Mouse (Mus musculus) CH12.LX (cell line): Measurements from ENCODE around the gene Henmt1. TPM values are rescaled to one million over a fixed set of nuclear protein-coding genes. Genes with fewer than 3 reads are reported as not detected.

Experiments used
- DNase-seq: peaks from one replicate; pipeline ENCODE4 v3.0.0-alpha.2; 2013; ENCODE audit errors: extremely low read depth
- H3K27ac ChIP-seq: 2 replicates; pipeline ENCODE4 v1.5.1; 2012; ENCODE audit warnings: low read depth, mild to moderate bottlenecking, control low read depth, moderate library complexity; ENCODE audit not compliant: insufficient read depth
- H3K27me3 ChIP-seq: replicated peaks from 2 replicates; pipeline ENCODE3; 2012; ENCODE audit warnings: inconsistent platforms
- H3K36me3 ChIP-seq, 2 experiments: replicated peaks in 1 of 2; 2 replicates each; pipeline versions ENCODE3 to v1.6.1; 2012; ENCODE audit warnings: inconsistent platforms in 1 of 2, low read length in 1 of 2, mild to moderate bottlenecking in 1 of 2, mixed read lengths in 1 of 2, moderate library complexity in 1 of 2; ENCODE audit not compliant: control insufficient read depth in 1 of 2, insufficient read depth in 1 of 2
- H3K4me1 ChIP-seq, 2 experiments: 2 replicates each; pipeline ENCODE4 v1.6.1; 2012; ENCODE audit warnings: inconsistent platforms in 1 of 2, moderate library complexity in 1 of 2; ENCODE audit not compliant: insufficient read depth in 2 of 2, control insufficient read depth in 1 of 2
- H3K4me2 ChIP-seq: 2 replicates; pipeline ENCODE4 v1.6.1; 2012; ENCODE audit warnings: low read depth, mild to moderate bottlenecking, control low read depth; ENCODE audit not compliant: poor library complexity, insufficient read depth, severe bottlenecking
- H3K4me3 ChIP-seq, 3 experiments: fragments of 150-350 bp in 1 of 3; sonication (generic) in 1 of 3; replicated peaks in 1 of 3; 2 replicates each; pipeline versions ENCODE3 to v1.5.1; 2011 to 2012; ENCODE audit warnings: low read depth in 2 of 3, low read length in 2 of 3, mild to moderate bottlenecking in 2 of 3, moderate library complexity in 2 of 3, control low read depth in 1 of 3, improper control_type of control experiment in 1 of 3, inconsistent platforms in 1 of 3, mixed read lengths in 1 of 3; ENCODE audit not compliant: poor library complexity in 1 of 3
- H3K79me2 ChIP-seq: replicated peaks from 2 replicates; pipeline ENCODE4 v1.6.1; 2012; ENCODE audit warnings: mild to moderate bottlenecking, moderate library complexity; ENCODE audit not compliant: control insufficient read depth, poor library complexity, insufficient read depth, severe bottlenecking; ENCODE audit errors: extremely low read depth
- H3K9ac ChIP-seq: 2 replicates; pipeline ENCODE4 v1.6.1; 2012; ENCODE audit warnings: low read depth, mild to moderate bottlenecking, control low read depth, moderate library complexity; ENCODE audit not compliant: insufficient read depth
- H3K9me3 ChIP-seq: replicated peaks from 2 replicates; pipeline ENCODE3; 2012; ENCODE audit warnings: low read length, inconsistent platforms, mixed read lengths
- BHLHE40 ChIP-seq: IDR thresholded peaks from 2 replicates; pipeline ENCODE4 v1.6.1; 2011; ENCODE audit warnings: mild to moderate bottlenecking, low read depth, low read length, improper control_type of control experiment
- CTCF ChIP-seq, 2 experiments: IDR thresholded peaks in 1 of 2; conservative IDR thresholded peaks in 1 of 2; 2 replicates each; pipeline ENCODE4 v1.5.1; 2011 to 2012; ENCODE audit warnings: low read depth in 2 of 2, low read length in 2 of 2, improper control_type of control experiment in 1 of 2, inconsistent platforms in 1 of 2, mild to moderate bottlenecking in 1 of 2, moderate library complexity in 1 of 2
- EP300 ChIP-seq: IDR thresholded peaks from 2 replicates; pipeline ENCODE4 v1.6.1; 2011; ENCODE audit warnings: low read length, improper control_type of control experiment
- ETS1 ChIP-seq: conservative IDR thresholded peaks from 2 replicates; pipeline ENCODE4 v1.6.1; 2012; ENCODE audit warnings: low read depth, mild to moderate bottlenecking, inconsistent platforms, low read length, improper control_type of control experiment, moderate library complexity
- GABPA ChIP-seq: IDR thresholded peaks from 2 replicates; pipeline ENCODE4 v1.6.1; 2012; ENCODE audit warnings: low read depth, low read length, improper control_type of control experiment, inconsistent platforms; ENCODE audit not compliant: insufficient replicate concordance
- HCFC1 ChIP-seq: IDR thresholded peaks from 2 replicates; pipeline ENCODE4 v1.6.1; 2012; ENCODE audit warnings: low read depth, mild to moderate bottlenecking, inconsistent platforms, low read length, improper control_type of control experiment
- IRF4 ChIP-seq: IDR thresholded peaks from 2 replicates; pipeline ENCODE4 v1.6.1; 2014; ENCODE audit warnings: low read depth, mild to moderate bottlenecking, inconsistent platforms, low read length, improper control_type of control experiment
- JUN ChIP-seq: IDR thresholded peaks from 2 replicates; pipeline ENCODE4 v1.6.1; 2011; ENCODE audit warnings: low read depth, mild to moderate bottlenecking, low read length, improper control_type of control experiment, moderate library complexity; ENCODE audit not compliant: insufficient read depth
- JUND ChIP-seq: conservative IDR thresholded peaks from 2 replicates; pipeline ENCODE4 v1.6.1; 2011; ENCODE audit warnings: low read depth, low read length, improper control_type of control experiment
- KAT2A ChIP-seq: IDR thresholded peaks from 2 replicates; pipeline ENCODE4 v1.6.1; 2012; ENCODE audit warnings: low read length, improper control_type of control experiment, inconsistent platforms; ENCODE audit not compliant: insufficient replicate concordance
- MAFK ChIP-seq: IDR thresholded peaks from 2 replicates; pipeline ENCODE4 v1.6.1; 2011; ENCODE audit warnings: low read length, improper control_type of control experiment; ENCODE audit not compliant: insufficient replicate concordance
- MAX ChIP-seq: IDR thresholded peaks from 2 replicates; pipeline ENCODE4 v1.6.1; 2011; ENCODE audit warnings: low read length, improper control_type of control experiment
- MEF2A ChIP-seq: IDR thresholded peaks from 2 replicates; pipeline ENCODE4 v1.6.1; 2014; ENCODE audit warnings: low read depth, mild to moderate bottlenecking, inconsistent platforms, low read length, improper control_type of control experiment, borderline replicate concordance
- MXI1 ChIP-seq: IDR thresholded peaks from 2 replicates; pipeline ENCODE4 v1.6.1; 2011; ENCODE audit warnings: mild to moderate bottlenecking, low read depth, low read length, improper control_type of control experiment
- NELFE ChIP-seq: IDR thresholded peaks from 2 replicates; pipeline ENCODE4 v1.6.1; 2011; ENCODE audit warnings: low read depth, low read length, improper control_type of control experiment
- POLR2AphosphoS2 ChIP-seq: IDR thresholded peaks from 2 replicates; pipeline ENCODE4 v1.6.1; 2011; ENCODE audit warnings: low read depth, low read length, improper control_type of control experiment
- RAD21 ChIP-seq: IDR thresholded peaks from 2 replicates; pipeline ENCODE4 v1.6.1; 2011; ENCODE audit warnings: low read depth, mild to moderate bottlenecking, low read length, improper control_type of control experiment, moderate library complexity
- SMC3 ChIP-seq: IDR thresholded peaks from 2 replicates; pipeline ENCODE4 v1.6.1; 2011; ENCODE audit warnings: low read depth, low read length, improper control_type of control experiment
- TBP ChIP-seq: conservative IDR thresholded peaks from 2 replicates; pipeline ENCODE4 v1.6.1; 2011; ENCODE audit warnings: low read depth, low read length, improper control_type of control experiment
- TCF12 ChIP-seq: IDR thresholded peaks from 2 replicates; pipeline ENCODE4 v1.6.1; 2014; ENCODE audit warnings: low read depth, mild to moderate bottlenecking, inconsistent platforms, low read length, improper control_type of control experiment
- ZC3H11A ChIP-seq: IDR thresholded peaks from 2 replicates; pipeline ENCODE4 v1.6.1; 2012; ENCODE audit warnings: low read depth, mild to moderate bottlenecking, inconsistent platforms, low read length, improper control_type of control experiment
- ZKSCAN1 ChIP-seq: IDR thresholded peaks from 2 replicates; pipeline ENCODE4 v1.6.1; 2012; ENCODE audit warnings: low read depth, inconsistent platforms, low read length, improper control_type of control experiment, borderline replicate concordance
- ZMIZ1 ChIP-seq: IDR thresholded peaks from 2 replicates; pipeline ENCODE4 v1.6.1; 2012; ENCODE audit warnings: low read depth, mild to moderate bottlenecking, inconsistent platforms, low read length, improper control_type of control experiment
- ZNF384 ChIP-seq: IDR thresholded peaks from 2 replicates; pipeline ENCODE4 v1.6.1; 2012; ENCODE audit warnings: low read depth, low read length, improper control_type of control experiment, inconsistent platforms
- dilution Hi-C: fragments of 300-500 bp; cut with MboI; formaldehyde crosslinking; loops from 2 replicates; pipeline ENCODE4 v1.14.3; 2020; ENCODE audit warnings: low sequenced_read_pairs; ENCODE audit not compliant: extremely low pct_unique_long_range_greater_than_20kb, extremely low pct_ligation_motif_present
- in situ Hi-C: fragments of 300-500 bp; cut with MboI; formaldehyde crosslinking; loops from 3 replicates; pipeline ENCODE4 v1.14.3; 2019; ENCODE audit warnings: low sequenced_read_pairs, low pct_ligation_motif_present, low pct_unique_long_range_greater_than_20kb, mixed read lengths
- polyA plus RNA-seq: library from polyadenylated mRNA; unstranded; fragments of >175 nt; gene quantifications from 2 replicates; pipeline ENCODE4 v1.2.1, GENCODE M21; 2012; ENCODE audit warnings: low read depth; ENCODE audit not compliant: insufficient read length
- total RNA-seq, 2 experiments: library from RNA; depleted of rRNA; stranded (reverse); fragments of 300-350 nt in 1 of 2; fragments of >200 nt in 1 of 2; gene quantifications; 2 replicates each; pipeline ENCODE4 v1.2.3; 2012 to 2014

The Henmt1 gene
- total and polyA plus RNA-seq, 3 experiments = not detected

DNA sequence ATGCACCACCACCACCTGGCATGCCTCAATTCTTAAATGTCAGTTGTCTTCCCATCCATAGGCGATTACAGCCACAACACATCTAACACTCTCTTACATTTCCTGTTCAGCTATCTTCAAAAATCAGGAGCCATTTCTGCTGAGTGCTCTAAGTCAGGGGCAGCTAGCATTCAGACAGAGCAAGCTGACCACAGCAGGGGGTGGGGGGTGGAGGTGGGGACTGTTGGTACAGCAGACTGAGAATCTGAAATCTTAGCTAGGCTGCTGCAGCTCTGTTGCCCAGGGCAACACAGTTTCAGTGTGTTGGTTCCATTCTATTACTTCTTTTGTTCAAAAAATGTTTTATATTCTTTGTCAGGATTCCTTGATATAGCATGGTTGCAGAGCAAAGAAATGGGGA is 46.9 kb downstream of the Henmt1 start:
- H3K9ac ChIP-seq = no peak overlapping the region
- H3K36me3 ChIP-seq = peaks cover 0 to 24% of the 10 kb centered on the region in 2 experiments
- H3K4me1 ChIP-seq = no peaks in the 10 kb centered on the region
- H3K9me3 ChIP-seq = no peaks in the 10 kb centered on the region
- H3K27me3 ChIP-seq = no peaks in the 10 kb centered on the region
- no peaks in the 10 kb centered on the region for H3K79me2 ChIP-seq
- in situ Hi-C loops = no loop called here
- H3K4me2 ChIP-seq = no peak overlapping the region
- H3K27ac ChIP-seq = no peak overlapping the region
- no peak overlapping the region for H3K4me3 ChIP-seq
- DNase-seq = no peak
- dilution Hi-C loops = no loop called here
- TF ChIP-seq EP300 (no peak), ZKSCAN1 (no peak), KAT2A (no peak), ZNF384 (no peak), NELFE (no peak), CTCF (conservative IDR thresholded peaks at IDR 0.05 in 1 of 2, IDR thresholded peaks at IDR 0.05 in 1 of 2; ENCODE audit: low read depth in 2 of 2, low read length in 2 of 2) (no peak), MEF2A (no peak)

DNA sequence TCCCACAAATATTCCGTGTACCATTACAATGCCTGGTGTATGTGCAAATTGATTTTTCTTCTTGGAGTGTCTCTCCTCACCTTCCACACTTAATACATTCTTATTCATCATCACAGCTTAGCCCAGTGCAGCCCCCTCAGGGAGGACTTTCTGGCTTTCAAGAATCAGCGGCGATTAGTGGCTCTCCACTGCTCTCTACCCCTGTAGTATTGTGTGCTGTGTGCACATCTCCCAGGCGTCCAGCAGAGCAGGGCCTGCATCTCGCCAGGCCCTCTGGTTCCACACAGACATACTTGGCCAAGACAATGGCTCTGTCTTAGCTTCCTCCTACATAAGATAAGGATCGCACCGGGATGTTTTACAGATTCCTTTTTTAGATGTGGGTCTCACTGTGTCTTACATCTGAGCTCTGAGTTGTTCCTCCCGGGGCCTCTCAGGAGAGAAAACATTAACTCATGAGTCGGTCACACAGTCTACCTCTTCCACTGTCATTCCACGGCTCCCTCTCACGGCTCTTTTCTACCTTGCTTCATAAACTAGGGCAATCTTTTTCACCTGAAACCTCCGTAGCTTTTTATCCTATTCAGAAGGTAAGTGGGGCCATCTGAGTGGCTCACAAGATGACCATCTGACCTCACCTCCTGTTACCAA is 47.5 kb downstream of the Henmt1 start:
- TF ChIP-seq GABPA = no peak
- no peak for TF ChIP-seq RAD21
- no peak for TF ChIP-seq ZMIZ1
- TF ChIP-seq JUN = no peak
- in situ Hi-C loops = no loop called here
- H3K27ac ChIP-seq = no peak overlapping the region
- peaks cover 0 to 29% of the 10 kb centered on the region in 2 experiments for H3K36me3 ChIP-seq
- H3K4me1 ChIP-seq = no peaks in the 10 kb centered on the region
- no peak for DNase-seq
- H3K9me3 ChIP-seq = no peaks in the 10 kb centered on the region
- no peak overlapping the region for H3K9ac ChIP-seq
- no peaks in the 10 kb centered on the region for H3K79me2 ChIP-seq
- no peaks in the 10 kb centered on the region for H3K27me3 ChIP-seq
- H3K4me3 ChIP-seq = no peak overlapping the region
- dilution Hi-C loops = no loop called here
- H3K4me2 ChIP-seq = no peak overlapping the region

DNA sequence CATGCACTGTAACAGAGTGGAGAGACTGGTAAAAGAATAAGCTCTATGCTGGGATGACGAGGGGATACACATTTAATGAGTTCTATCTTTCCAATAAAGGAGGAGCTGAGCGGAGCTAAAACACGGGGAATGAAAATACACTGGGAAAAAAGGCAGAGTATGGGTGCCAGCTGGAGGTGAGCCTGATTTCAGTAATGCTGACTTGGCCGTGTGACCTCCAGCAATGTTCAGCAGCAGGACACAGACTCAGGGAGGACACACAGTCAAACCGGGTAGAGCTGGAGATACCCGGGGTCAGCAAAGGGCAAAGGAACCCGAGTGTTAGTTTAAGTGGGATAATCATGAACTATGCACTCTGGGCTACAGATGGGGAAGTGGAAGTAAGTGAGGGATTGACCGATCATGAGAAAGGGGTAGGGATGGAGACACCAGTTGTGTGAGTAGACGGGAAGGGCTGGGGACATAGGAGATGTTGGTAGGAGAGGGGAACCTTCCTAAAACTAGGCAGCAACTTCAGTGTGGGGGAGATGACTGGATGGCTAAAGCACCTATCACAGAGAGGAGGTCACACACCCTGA is 50.4 kb downstream of the Henmt1 start:
- Histone ChIP-seq H3K27me3 (no peaks in the 10 kb centered on the region), H3K4me1 (no peaks in the 10 kb centered on the region), H3K9ac (no peak overlapping the region), H3K36me3 (peaks cover 0 to 35% of the 10 kb centered on the region in 2 experiments), H3K4me2 (no peak overlapping the region), H3K4me3 (no peak overlapping the region), H3K27ac (no peak overlapping the region), H3K79me2 (no peaks in the 10 kb centered on the region), H3K9me3 (no peaks in the 10 kb centered on the region)
- DNase-seq = no peak
- dilution Hi-C loops (no loop called here), in situ Hi-C loops (no loop called here)
- TF ChIP-seq HCFC1 (no peak), GABPA (no peak), POLR2AphosphoS2 (no peak), BHLHE40 (no peak), MXI1 (no peak), ETS1 (no peak), SMC3 (no peak), MAFK (no peak), MAX (no peak), ZMIZ1 (no peak), JUND (no peak), ZNF384 (no peak), TBP (no peak), IRF4 (no peak), ZC3H11A (no peak), TCF12 (no peak)
